Mouse (Mus musculus): Measurements from ENCODE around the gene Slc16a12.

- TF ChIP-seq POLR2A (IDR thresholded peaks at IDR 0.05; ENCODE audit: insufficient read depth, low read length) (no peak), EP300 (IDR thresholded peaks at IDR 0.05; ENCODE audit: insufficient read depth, low read depth, low read length) (no peak), CTCF (IDR thresholded peaks at IDR 0.05; ENCODE audit: low read depth, low read length) (no peak)
These were observed 11.7 kb upstream of the Slc16a12 start for GRCm38 (mm10) chr19:34758754-34759153.

Data from ES-Bruce4 (cell line).